Mouse (Mus musculus) left cerebral cortex, postnatal 10 days (tissue): ENCODE measurements around the gene Duox2. TPM values are rescaled to one million over a fixed set of nuclear protein-coding genes. Genes with fewer than 3 reads are reported as not detected.

Experiments used
- DNase-seq, 2 experiments: peaks; one replicate each; pipeline ENCODE4 v3.0.0; 2021 to 2022; ENCODE audit warnings: low spot score in 2 of 2, mixed read lengths in 1 of 2; ENCODE audit errors: extremely low spot score in 1 of 2
- intact Hi-C: fragments of 180-260 bp; cut with DNase I; formaldehyde crosslinking; loops from one replicate; pipeline ENCODE4 v1.15.1; 2025
- total RNA-seq, 2 experiments: library from RNA; stranded (reverse); gene quantifications; 2 replicates each; pipeline ENCODE4 v1.2.3; 2021

The Duox2 gene
- total RNA-seq, 2 experiments from 2014 or later = 0.26 TPM; not detected in 1

- DNase-seq = no peak
- intact Hi-C loops = no loop called here
These were observed 37.5 kb downstream of the Duox2 start for GRCm38 (mm10) chr2:122260729-122261128.

- DNase-seq = no peak
These were observed 42.3 kb downstream of the Duox2 start for GRCm38 (mm10) chr2:122255997-122256396.

GRCm38 (mm10) chr2:122247786-122248185 lies 50.5 kb downstream of the Duox2 start:
- no peak for DNase-seq
- intact Hi-C loops = no loop called here

More at GRCm38 (mm10) chr2:122255997-122256396, 42.3 kb downstream of the Duox2 start:
- intact Hi-C loops = no loop called here

- DNase-seq = peak; percentile 63 to 66
- intact Hi-C loops = loop anchor here (2.0 kb wide), 1 partner anchor 49 kb away; no protein-coding TSS in a partner anchor
These were observed 54.5 kb downstream of the Duox2 start for GRCm38 (mm10) chr2:122243671-122244131.

- intact Hi-C loops = loop anchor here (2.0 kb wide), 1 partner anchor 47 kb away; no protein-coding TSS in a partner anchor
- no peak for DNase-seq
These were observed 56.3 kb downstream of the Duox2 start for GRCm38 (mm10) chr2:122241935-122242334.

GRCm38 (mm10) chr2:122241226-122241625 lies 57.0 kb downstream of the Duox2 start:
- intact Hi-C loops = no loop called here
- DNase-seq = no peak

- DNase-seq = no peak
- intact Hi-C loops = no loop called here
These were observed 57.5 kb downstream of the Duox2 start for GRCm38 (mm10) chr2:122240735-122241134.

- DNase-seq = no peak
- intact Hi-C loops = no loop called here
These were observed 60.3 kb downstream of the Duox2 start for GRCm38 (mm10) chr2:122237891-122238470.

GRCm38 (mm10) chr2:122236321-122236720 lies 61.9 kb downstream of the Duox2 start:
- intact Hi-C loops = no loop called here
- no peak for DNase-seq

- DNase-seq = no peak
- intact Hi-C loops = no loop called here
These were observed 62.8 kb downstream of the Duox2 start for GRCm38 (mm10) chr2:122235425-122235824.

GRCm38 (mm10) chr2:122234611-122235288 lies 63.5 kb downstream of the Duox2 start, which contains the start of gene Sord:
TSS of gene Sord (plus strand) at chr2:122234749.
- DNase-seq = peak; percentile 61 to 89
- intact Hi-C loops = no loop called here

- peak in 1 of 2 experiments; percentile 31 for DNase-seq
- intact Hi-C loops = no loop called here
These were observed 64.3 kb downstream of the Duox2 start for GRCm38 (mm10) chr2:122233759-122234557.

GRCm38 (mm10) chr2:122233341-122233740 lies 64.9 kb downstream of the Duox2 start:
- intact Hi-C loops = no loop called here
- no peak for DNase-seq

- intact Hi-C loops = no loop called here
- no peak for DNase-seq
These were observed 66.6 kb downstream of the Duox2 start for GRCm38 (mm10) chr2:122231616-122232015.

GRCm38 (mm10) chr2:122230395-122230794 lies 67.9 kb downstream of the Duox2 start:
- intact Hi-C loops = no loop called here
- no peak for DNase-seq

Other genes with a start within 250 kb of the Duox2 start
- gene Spg11, start 180.1 kb downstream of the Duox2 start, total RNA-seq = 10 to 100 TPM; 19.8 to 20.4 TPM
- 10 to 100 TPM; 72.1 to 76.8 TPM for gene B2m, start 150.8 kb downstream of the Duox2 start, total RNA-seq
- not detected for gene Trim69, start 137.7 kb downstream of the Duox2 start, total RNA-seq
- under 1 TPM in 1 of 2 experiments, not detected in 1; 0.14 TPM for gene Patl2, start 112.3 kb downstream of the Duox2 start, total RNA-seq
- not detected for gene Terb2, start 112.2 kb downstream of the Duox2 start, total RNA-seq
- gene Sord, start 63.7 kb downstream of the Duox2 start, total RNA-seq = 10 to 100 TPM; 15.0 to 16.3 TPM
- under 1 TPM; 0.22 to 0.34 TPM for gene Duoxa2, start 451 bp upstream of the Duox2 start, total RNA-seq
- gene Duoxa1, start 15.3 kb upstream of the Duox2 start, total RNA-seq = under 1 TPM; 0.21 to 0.39 TPM
- under 1 TPM; 0.15 to 0.26 TPM for gene Duox1, start 17.2 kb upstream of the Duox2 start, total RNA-seq
- 10 to 100 TPM; 64.8 to 72.7 TPM for gene Shf, start 70.7 kb upstream of the Duox2 start, total RNA-seq
- gene Slc28a2, start 128.0 kb upstream of the Duox2 start, total RNA-seq = under 1 TPM; 0.24 to 0.32 TPM
- not detected for gene Gm14085, start 186.5 kb upstream of the Duox2 start, total RNA-seq